In the genomic region with DNA sequence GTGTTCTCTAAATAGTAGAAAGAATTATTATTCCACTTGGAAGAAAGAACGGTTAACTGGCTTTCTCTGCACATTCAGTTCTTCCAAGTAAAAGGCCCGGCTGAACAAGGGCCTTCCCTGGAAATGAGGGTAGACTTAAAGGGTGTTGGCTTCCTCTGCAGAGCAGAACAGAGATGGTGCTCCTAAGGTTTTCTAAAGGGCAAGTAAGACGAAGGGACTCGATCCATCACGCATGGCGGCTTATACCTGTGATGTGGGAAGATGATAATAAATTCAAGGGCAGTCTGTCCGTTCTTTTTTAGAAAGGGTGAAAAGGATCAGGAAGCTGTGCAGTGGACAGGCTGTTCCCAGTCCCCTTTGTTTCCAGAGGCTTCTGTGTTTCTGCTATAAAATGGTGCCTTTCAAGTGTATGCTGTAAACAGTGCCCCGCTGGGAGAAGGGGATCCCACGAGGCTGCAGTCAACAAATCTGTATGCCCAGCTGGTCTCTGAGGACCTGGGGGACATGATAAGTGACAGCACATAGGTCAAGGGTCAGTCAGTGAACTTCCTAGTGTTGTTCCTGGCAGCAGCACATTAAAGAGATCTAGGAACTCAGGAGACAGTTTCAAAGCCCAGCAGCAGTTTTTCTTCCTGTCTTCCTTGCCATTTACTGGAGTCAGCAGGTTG, we compare ENCODE assay signal across 9 mouse cellular contexts. TPM values are rescaled to one million over a fixed set of nuclear protein-coding genes. Genes with fewer than 3 reads are reported as not detected.
A peak's percentile ranks its signal among the peaks of the same experiment; 100 is the strongest.
DNase-seq lines count a peak whose midpoint lies in the region; ATAC-seq lines count a peak whose summit lies in the region.
"Had no signal": no experiment of that assay in that cellular context is flagged by ENCODE, and none has a peak within 500 bp of the region (broad histone marks: within the 10 kb centered on the region; RNA-seq: fewer than 3 reads in every experiment).

No protein-coding gene starts in this region.

- H3K36me3 ChIP-seq in hindbrain, embryonic 13.5 days = no peaks in the 10 kb centered on the region
- H3K36me3 ChIP-seq in liver, embryonic 13.5 days = no peaks in the 10 kb centered on the region
- H3K36me3 ChIP-seq: embryonic facial prominence, embryonic 12.5 days had no signal

- peak; percentile 65 for ATAC-seq in hindbrain, embryonic 13.5 days (ENCODE audit: low FRiP score)
- ATAC-seq in liver, embryonic 13.5 days (ENCODE audit: low read depth) = no peak
- ATAC-seq in megakaryocyte-erythroid progenitor cell, adult 5-6 weeks (replicated peaks; ENCODE audit: low FRiP score, low TSS enrichment, poor library complexity, severe bottlenecking) = no peak

- H3K27me3 ChIP-seq in hindbrain, embryonic 13.5 days = no peaks in the 10 kb centered on the region
- H3K27me3 ChIP-seq in liver, embryonic 13.5 days = no peaks in the 10 kb centered on the region
- H3K27me3 ChIP-seq: embryonic facial prominence, embryonic 12.5 days had no signal

- no peak overlapping the region for H3K9ac ChIP-seq in hindbrain, embryonic 13.5 days
- no peak overlapping the region for H3K9ac ChIP-seq in liver, embryonic 13.5 days
- H3K9ac ChIP-seq: embryonic facial prominence, embryonic 12.5 days had no signal

- WGBS in hindbrain, embryonic 13.5 days = 21% methylated on average over 9 of the region's 9 CpGs
- 48% methylated on average over 9 of the region's 9 CpGs for WGBS in liver, embryonic 13.5 days (ENCODE audit: insufficient replicate concordance)

- no peak overlapping the region for H3K27ac ChIP-seq in hindbrain, embryonic 13.5 days
- 0 out of 2 replicates have a peak overlapping the region, but pooled peaks have one; percentile 23 for H3K27ac ChIP-seq in liver, embryonic 13.5 days
- H3K27ac ChIP-seq: embryonic facial prominence, embryonic 12.5 days had no signal

- no peak overlapping the region for H3K4me2 ChIP-seq in hindbrain, embryonic 13.5 days
- H3K4me2 ChIP-seq in liver, embryonic 13.5 days = no peak overlapping the region
- H3K4me2 ChIP-seq: embryonic facial prominence, embryonic 12.5 days had no signal

- no peaks in the 10 kb centered on the region for H3K9me3 ChIP-seq in hindbrain, embryonic 13.5 days
- H3K9me3 ChIP-seq in liver, embryonic 13.5 days (replicated peaks) = no peaks in the 10 kb centered on the region
- H3K9me3 ChIP-seq: embryonic facial prominence, embryonic 12.5 days had no signal

- no peak overlapping the region for H3K4me3 ChIP-seq in hindbrain, embryonic 13.5 days
- no peak overlapping the region for H3K4me3 ChIP-seq in liver, embryonic 13.5 days (replicated peaks)
- H3K4me3 ChIP-seq: embryonic facial prominence, embryonic 12.5 days had no signal

- DNase-seq in frontal cortex, postnatal 36 days (ENCODE audit: low spot score in 2 of 2) = peak; percentile 5
- DNase-seq in frontal cortex, postnatal 14 days (ENCODE audit: low spot score in 2 of 2) = no peak
- peak; percentile 23 to 46 for DNase-seq in adrenal gland, postnatal 36 days
- DNase-seq in liver, embryonic 13.5 days = no peak
- DNase-seq in skeletal muscle tissue, adult 2 months (ENCODE audit: low read depth, low spot score) = peak; percentile 27
- no peak for DNase-seq in cerebellum, adult 11 months

- peaks cover 7% of the 10 kb centered on the region; the same call in 1 of the 2 replicates for H3K4me1 ChIP-seq in hindbrain, embryonic 13.5 days (replicated peaks)
- peaks cover 18% of the 10 kb centered on the region for H3K4me1 ChIP-seq in liver, embryonic 13.5 days (replicated peaks)
- H3K4me1 ChIP-seq: embryonic facial prominence, embryonic 12.5 days had no signal

RNA-seq across cellular contexts. Expression of gene Selenop, which starts 36.0 kb away (rescaled TPM):
- total RNA-seq in adrenal gland, postnatal 36 days (2021) = 100 to 1,000 TPM; 346 to 398 TPM
- 120 and 137 TPM in 2 replicates for polyA plus RNA-seq in hindbrain, embryonic 13.5 days (2015; fragmentation: Nextera tagmentation; extraction: Ambion mirVana)
- polyA plus RNA-seq in liver, embryonic 13.5 days (2015; fragmentation: Nextera tagmentation; extraction: Ambion mirVana) = 279 and 342 TPM in 2 replicates
- 26.1 and 44.4 TPM in 2 replicates for total RNA-seq in megakaryocyte-erythroid progenitor cell, adult 5-6 weeks (2014; fragmentation: Nextera tagmentation)
- total RNA-seq in megakaryocyte-erythroid progenitor cell, adult 5-6 weeks (2017) = 36.1 and 62.1 TPM in 2 replicates

Comparison
In these comparisons a context has a peak if more than half of its experiments do, and no peak if none do; other contexts are left out.
1. DNase-seq: peak in frontal cortex, postnatal 36 days (2 of 2), adrenal gland, postnatal 36 days (2 of 2) and skeletal muscle tissue, adult 2 months (single experiment); none in frontal cortex, postnatal 14 days (0 of 2), liver, embryonic 13.5 days (single experiment) and cerebellum, adult 11 months (single experiment).
2. RNA of gene Selenop, which starts 36.0 kb away (total RNA-seq): 346 to 398 TPM in adrenal gland, postnatal 36 days; 26.1 to 62.1 TPM in megakaryocyte-erythroid progenitor cell, adult 5-6 weeks; every median in the first group is over 4 times any median in the second.